Mouse (Mus musculus) adipocyte (in vitro differentiated cells): ENCODE data around the gene Gm3252.
"Not testable (repeated sequence)": the region's sequence is repeated elsewhere in the genome, so short reads cannot be mapped to it uniquely, and the experiment has no call there.

Experiments used
- DNase-seq: peaks from one replicate; pipeline ENCODE4 v3.0.0-alpha.2; 2016; ENCODE audit warnings: low spot score

Gene Gm3252

DNA sequence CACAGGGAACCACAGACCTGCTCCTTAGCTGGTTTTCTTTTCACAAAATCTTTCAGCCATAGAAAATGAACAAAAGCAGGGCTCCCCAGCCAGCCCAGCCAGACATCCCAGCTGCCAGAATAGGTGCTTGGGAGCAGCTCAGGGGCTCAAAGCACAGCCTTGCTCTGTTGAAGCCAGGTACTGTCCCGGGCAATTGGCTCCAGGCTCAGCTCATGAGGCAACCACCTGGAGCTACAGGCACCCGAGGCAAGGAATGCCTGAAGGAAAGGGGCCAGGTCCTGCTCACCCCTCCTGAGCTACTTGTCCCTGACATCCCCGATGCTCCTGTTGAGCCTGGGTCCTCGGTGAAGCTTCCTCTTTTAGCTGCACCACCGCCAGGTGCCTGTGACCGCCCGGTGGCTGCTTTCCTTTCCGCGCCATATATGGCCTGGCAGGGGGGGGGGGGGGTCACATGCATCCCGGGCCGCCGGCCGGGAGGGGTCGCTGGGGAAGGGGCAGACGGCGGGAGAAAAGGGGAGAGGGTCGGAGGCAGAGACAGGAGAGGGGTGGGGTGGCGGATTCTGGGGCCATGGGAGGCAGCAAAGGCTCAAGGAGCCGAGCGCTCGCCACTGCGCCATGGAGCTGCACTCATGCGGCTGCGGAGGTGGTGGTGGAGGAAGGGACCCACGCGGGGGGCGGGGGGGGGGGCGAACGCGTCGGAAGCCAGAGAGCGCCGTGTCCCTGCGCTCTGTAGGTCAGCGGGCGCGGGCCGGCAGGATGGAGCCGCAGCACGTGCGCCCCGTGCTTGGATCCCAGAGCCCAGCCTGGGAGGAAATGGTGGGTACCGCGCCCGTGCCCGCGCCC is at the start of gene Gm3252:
Gene Gm3252 (plus strand): TSS at position 738 of the 843 bp plus-strand sequence.
- DNase-seq: not testable (repeated sequence)

DNA sequence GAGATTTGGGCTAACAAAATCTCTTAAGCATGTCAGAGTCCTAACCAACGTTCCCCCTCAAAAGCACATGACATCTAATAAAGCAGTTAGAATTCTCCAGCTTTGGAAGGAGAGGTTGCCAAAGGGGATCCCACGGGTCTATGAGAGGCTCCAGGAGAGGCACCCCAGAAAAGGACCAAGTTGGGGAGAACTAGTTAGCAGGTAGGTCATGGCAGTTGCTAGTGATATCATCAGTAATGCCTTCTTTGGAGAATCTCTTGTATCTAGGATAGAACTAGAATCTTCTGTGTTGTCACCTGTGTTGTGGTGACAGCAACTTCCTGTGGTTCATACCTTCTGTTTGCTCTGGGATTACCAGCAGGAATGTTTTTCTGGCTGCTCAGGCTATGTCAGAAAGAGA is 17.6 kb upstream of the Gm3252 start, which contains the start of gene Gm7876:
Gene Gm7876 (plus strand): TSS at position 301 of the 400 bp plus-strand sequence.
- DNase-seq: not testable (repeated sequence)

DNA sequence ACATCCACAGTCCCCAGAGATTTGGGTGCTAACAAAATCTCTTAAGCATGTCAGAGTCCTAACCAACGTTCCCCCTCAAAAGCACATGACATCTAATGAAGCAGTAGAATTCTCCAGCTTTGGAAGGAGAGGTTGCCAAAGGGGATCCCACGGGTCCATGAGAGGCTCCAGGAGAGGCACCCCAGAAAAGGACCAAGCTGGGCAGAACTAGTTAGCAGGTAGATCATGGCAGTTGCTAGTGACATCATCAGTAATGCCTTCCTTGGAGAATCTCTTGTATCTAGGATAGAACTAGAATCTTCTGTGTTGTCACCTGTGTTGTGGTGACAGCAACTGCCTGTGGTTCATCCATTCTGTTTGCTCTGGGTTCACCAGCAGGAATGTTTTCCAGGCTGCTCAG is 49.5 kb downstream of the Gm3252 start, which contains the start of gene Gm9602:
Gene Gm9602 (plus strand): TSS at position 301 of the 400 bp plus-strand sequence.
- DNase-seq: not testable (repeated sequence)
